Mouse (Mus musculus) embryonic facial prominence, embryonic 12.5 days (tissue): ENCODE results near the gene Col1a2. TPM values are rescaled to one million over a fixed set of nuclear protein-coding genes. Genes with fewer than 3 reads are reported as not detected.
A peak's percentile ranks its signal among the peaks of the same experiment; 100 is the strongest.

Source experiments
- ATAC-seq: fragments of 200-750 bp; cut with Nextera tagmentation; 2 replicates; pipeline ENCODE4 v1.8.0; 2017; ENCODE audit not compliant: insufficient number of reproducible peaks, insufficient read depth, low FRiP score, low TSS enrichment
- H3K27ac ChIP-seq: fragments of 300-500 bp; sonication (generic); 2 replicates; pipeline ENCODE4 v1.5.1; 2016; ENCODE audit warnings: mild to moderate bottlenecking
- H3K27me3 ChIP-seq: fragments of 300-500 bp; sonication (generic); 2 replicates; pipeline ENCODE4 v1.6.1; 2016; ENCODE audit warnings: mild to moderate bottlenecking, moderate library complexity
- H3K36me3 ChIP-seq: fragments of 300-500 bp; sonication (generic); 2 replicates; pipeline ENCODE4 v1.6.1; 2016; ENCODE audit warnings: mild to moderate bottlenecking
- H3K4me1 ChIP-seq: fragments of 300-500 bp; sonication (generic); 2 replicates; pipeline ENCODE4 v1.6.1; 2016
- H3K4me2 ChIP-seq: fragments of 300-500 bp; sonication (generic); replicated peaks from 2 replicates; pipeline ENCODE4 v1.6.1; 2016; ENCODE audit warnings: mild to moderate bottlenecking, moderate library complexity
- H3K4me3 ChIP-seq: fragments of 300-500 bp; sonication (generic); 2 replicates; pipeline ENCODE4 v1.5.1; 2016; ENCODE audit warnings: mild to moderate bottlenecking
- H3K9ac ChIP-seq: fragments of 300-500 bp; sonication (generic); 2 replicates; pipeline ENCODE4 v1.6.1; 2016; ENCODE audit warnings: mild to moderate bottlenecking, moderate library complexity
- H3K9me3 ChIP-seq: fragments of 300-500 bp; sonication (generic); 2 replicates; pipeline ENCODE4 v1.6.1; 2016; ENCODE audit warnings: mild to moderate bottlenecking, moderate library complexity
- WGBS: fragments of 180-500 bp; shearing (Covaris S2); methylation state at CpG from one replicate; pipeline ENCODE4 v1.1.7; 2016; 5-methylcytosine and 5-hydroxymethylcytosine counted together
- polyA plus RNA-seq: library from polyadenylated mRNA; unstranded; fragments of >200 nt; fragmentation: Nextera tagmentation; extraction: Ambion mirVana; gene quantifications from 2 replicates; pipeline ENCODE4 v1.2.1, GENCODE M21; 2016

Gene Col1a2
- polyA plus RNA-seq, 1 experiment from 2014 or later = 672 TPM

GRCm38 (mm10) chr6:4557086-4557485 is 52.5 kb downstream of the Col1a2 start:
- Histone ChIP-seq H3K4me2 (no peak overlapping the region), H3K4me1 (peaks cover 39% of the 10 kb centered on the region), H3K27me3 (no peaks in the 10 kb centered on the region), H3K36me3 (no peaks in the 10 kb centered on the region), H3K4me3 (no peak overlapping the region), H3K9me3 (no peaks in the 10 kb centered on the region), H3K9ac (no peak overlapping the region), H3K27ac (no peak overlapping the region; the same call in 1 of the 2 replicates)
- 42% methylated on average over 8 of the region's 8 CpGs for WGBS
- ATAC-seq = no peak

GRCm38 (mm10) chr6:4557678-4558077 is 53.1 kb downstream of the Col1a2 start:
- Histone ChIP-seq H3K4me3 (no peak overlapping the region), H3K27me3 (no peaks in the 10 kb centered on the region), H3K36me3 (no peaks in the 10 kb centered on the region), H3K9me3 (no peaks in the 10 kb centered on the region), H3K9ac (no peak overlapping the region), H3K27ac (peak overlapping the region; percentile 17; the same call in 1 of the 2 replicates), H3K4me2 (0 out of 2 replicates have a peak overlapping the region, but pooled peaks have one; percentile 5), H3K4me1 (peaks cover 39% of the 10 kb centered on the region)
- 13% methylated on average over 7 of the region's 7 CpGs for WGBS
- no peak for ATAC-seq

- H3K27ac ChIP-seq = peak overlapping the region; percentile 75
- peaks cover 28% of the 10 kb centered on the region for H3K4me1 ChIP-seq
- peak; percentile 29; the same call in 1 of the 2 replicates for ATAC-seq
- H3K4me3 ChIP-seq = no peak overlapping the region
- 0 out of 2 replicates have a peak overlapping the region, but pooled peaks have one; percentile 2 for H3K4me2 ChIP-seq
- H3K9me3 ChIP-seq = no peaks in the 10 kb centered on the region
- H3K36me3 ChIP-seq = no peaks in the 10 kb centered on the region
- WGBS = 7% methylated on average over 11 of the region's 11 CpGs
- no peaks in the 10 kb centered on the region for H3K27me3 ChIP-seq
- no peak overlapping the region for H3K9ac ChIP-seq
These were observed 56.5 kb downstream of the Col1a2 start for GRCm38 (mm10) chr6:4561156-4561555.

- Histone ChIP-seq H3K27me3 (no peaks in the 10 kb centered on the region), H3K27ac (peak overlapping the region; percentile 75), H3K4me3 (no peak overlapping the region), H3K4me2 (no peak overlapping the region), H3K4me1 (peaks cover 28% of the 10 kb centered on the region), H3K9ac (no peak overlapping the region), H3K9me3 (no peaks in the 10 kb centered on the region), H3K36me3 (no peaks in the 10 kb centered on the region)
- 0 out of 2 replicates have a peak, but pooled peaks have one; percentile 29 for ATAC-seq
These were observed 57.0 kb downstream of the Col1a2 start for GRCm38 (mm10) chr6:4561621-4562020.

- Histone ChIP-seq H3K36me3 (no peaks in the 10 kb centered on the region), H3K27me3 (no peaks in the 10 kb centered on the region), H3K4me2 (no peak overlapping the region), H3K9me3 (no peaks in the 10 kb centered on the region), H3K9ac (no peak overlapping the region), H3K4me3 (no peak overlapping the region), H3K4me1 (peaks cover 26% of the 10 kb centered on the region), H3K27ac (peak overlapping the region; percentile 50)
- WGBS = 12% methylated on average over 1 of the region's 1 CpGs
- no peak for ATAC-seq
These were observed 57.8 kb downstream of the Col1a2 start for GRCm38 (mm10) chr6:4562401-4562800.

GRCm38 (mm10) chr6:4563477-4563876 is 58.9 kb downstream of the Col1a2 start:
- ATAC-seq = peak; percentile 38; the same call in 1 of the 2 replicates
- Histone ChIP-seq H3K4me1 (peaks cover 19% of the 10 kb centered on the region), H3K4me3 (no peak overlapping the region), H3K27ac (no peak overlapping the region), H3K36me3 (no peaks in the 10 kb centered on the region), H3K9me3 (no peaks in the 10 kb centered on the region), H3K9ac (no peak overlapping the region), H3K4me2 (no peak overlapping the region), H3K27me3 (no peaks in the 10 kb centered on the region)
- WGBS = 40% methylated on average over 5 of the region's 5 CpGs

GRCm38 (mm10) chr6:4570412-4570811 is 65.8 kb downstream of the Col1a2 start:
- Histone ChIP-seq H3K27ac (no peak overlapping the region), H3K4me2 (no peak overlapping the region), H3K27me3 (no peaks in the 10 kb centered on the region), H3K36me3 (no peaks in the 10 kb centered on the region), H3K9ac (no peak overlapping the region), H3K9me3 (no peaks in the 10 kb centered on the region), H3K4me1 (0 out of 2 replicates have a peak, but pooled peaks cover 4% of the 10 kb centered on the region), H3K4me3 (no peak overlapping the region)
- ATAC-seq = no peak
- WGBS = 29% methylated on average over 4 of the region's 4 CpGs

GRCm38 (mm10) chr6:4577756-4578155 is 73.1 kb downstream of the Col1a2 start:
- Histone ChIP-seq H3K9ac (no peak overlapping the region), H3K27me3 (no peaks in the 10 kb centered on the region), H3K4me1 (no peaks in the 10 kb centered on the region), H3K4me2 (no peak overlapping the region), H3K9me3 (no peaks in the 10 kb centered on the region), H3K36me3 (no peaks in the 10 kb centered on the region), H3K4me3 (no peak overlapping the region), H3K27ac (no peak overlapping the region)
- ATAC-seq = no peak
- 71% methylated on average over 5 of the region's 5 CpGs for WGBS

GRCm38 (mm10) chr6:4578343-4578742 is 73.7 kb downstream of the Col1a2 start:
- H3K4me2 ChIP-seq = no peak overlapping the region
- WGBS = 88% methylated on average over 6 of the region's 6 CpGs
- H3K9me3 ChIP-seq = no peaks in the 10 kb centered on the region
- no peaks in the 10 kb centered on the region for H3K27me3 ChIP-seq
- H3K4me3 ChIP-seq = no peak overlapping the region
- no peak overlapping the region for H3K9ac ChIP-seq
- H3K4me1 ChIP-seq = no peaks in the 10 kb centered on the region
- ATAC-seq = no peak
- no peak overlapping the region for H3K27ac ChIP-seq
- H3K36me3 ChIP-seq = no peaks in the 10 kb centered on the region

- no peak overlapping the region for H3K27ac ChIP-seq
- no peaks in the 10 kb centered on the region for H3K27me3 ChIP-seq
- no peaks in the 10 kb centered on the region for H3K36me3 ChIP-seq
- H3K4me3 ChIP-seq = no peak overlapping the region
- H3K9ac ChIP-seq = no peak overlapping the region
- no peak for ATAC-seq
- H3K4me1 ChIP-seq = no peaks in the 10 kb centered on the region
- no peaks in the 10 kb centered on the region for H3K9me3 ChIP-seq
- no peak overlapping the region for H3K4me2 ChIP-seq
- WGBS = 41% methylated on average over 5 of the region's 5 CpGs
These were observed 75.0 kb downstream of the Col1a2 start for GRCm38 (mm10) chr6:4579620-4580019.

- H3K9me3 ChIP-seq = no peaks in the 10 kb centered on the region
- 55% methylated on average over 6 of the region's 6 CpGs for WGBS
- no peak overlapping the region for H3K4me2 ChIP-seq
- H3K9ac ChIP-seq = no peak overlapping the region
- no peak overlapping the region for H3K27ac ChIP-seq
- H3K27me3 ChIP-seq = no peaks in the 10 kb centered on the region
- no peak for ATAC-seq
- H3K4me1 ChIP-seq = no peaks in the 10 kb centered on the region
- no peaks in the 10 kb centered on the region for H3K36me3 ChIP-seq
- no peak overlapping the region for H3K4me3 ChIP-seq
These were observed 78.9 kb downstream of the Col1a2 start for GRCm38 (mm10) chr6:4583485-4583884.

GRCm38 (mm10) chr6:4587946-4588345 is 83.3 kb downstream of the Col1a2 start:
- 84% methylated on average over 4 of the region's 4 CpGs for WGBS

GRCm38 (mm10) chr6:4588722-4589121 is 84.1 kb downstream of the Col1a2 start:
- Histone ChIP-seq H3K4me1 (no peaks in the 10 kb centered on the region), H3K4me2 (no peak overlapping the region), H3K27ac (no peak overlapping the region), H3K4me3 (no peak overlapping the region), H3K36me3 (no peaks in the 10 kb centered on the region), H3K9ac (no peak overlapping the region), H3K27me3 (no peaks in the 10 kb centered on the region), H3K9me3 (no peaks in the 10 kb centered on the region)
- WGBS = 91% methylated on average over 3 of the region's 3 CpGs
- no peak for ATAC-seq

More at GRCm38 (mm10) chr6:4587946-4588345, 83.3 kb downstream of the Col1a2 start:
- ATAC-seq = no peak
- no peaks in the 10 kb centered on the region for H3K36me3 ChIP-seq
- H3K4me1 ChIP-seq = no peaks in the 10 kb centered on the region
- no peak overlapping the region for H3K4me2 ChIP-seq
- no peaks in the 10 kb centered on the region for H3K9me3 ChIP-seq
- H3K27me3 ChIP-seq = no peaks in the 10 kb centered on the region
- H3K27ac ChIP-seq = no peak overlapping the region
- no peak overlapping the region for H3K4me3 ChIP-seq
- H3K9ac ChIP-seq = no peak overlapping the region
